Mouse (Mus musculus) megakaryocyte, embryonic 14.5 days (primary cell): Measurements from ENCODE around the gene Cacna1h.

Experiments
- FLI1 ChIP-seq: IDR thresholded peaks from 2 replicates; pipeline ENCODE4 v1.6.1; 2012; ENCODE audit warnings: low read length, inconsistent platforms, mixed read lengths
- GATA1 ChIP-seq: IDR thresholded peaks from 3 replicates; pipeline ENCODE4 v1.6.1; 2012; ENCODE audit warnings: mixed read lengths, low read length, inconsistent platforms, borderline replicate concordance

DNA sequence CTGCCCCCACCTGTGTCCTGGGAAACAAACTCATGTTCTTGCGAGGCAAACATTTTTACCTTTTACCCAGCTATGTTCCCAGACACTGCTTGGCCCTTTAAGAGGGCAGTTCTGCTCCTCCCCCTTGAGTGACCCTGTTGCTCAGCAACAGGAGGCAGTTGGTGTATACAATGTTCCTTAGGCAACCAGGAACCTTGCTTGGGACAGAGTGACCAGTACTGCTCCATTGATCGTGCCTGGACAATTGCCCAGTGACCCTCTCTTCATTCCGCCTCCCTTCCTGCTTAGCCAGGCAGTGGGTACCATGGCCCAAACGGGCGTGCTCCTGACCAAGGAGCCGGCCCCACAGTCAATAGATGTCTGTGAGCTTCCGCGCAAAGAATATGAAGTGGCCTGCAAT lies 37.8 kb upstream of the Cacna1h start:
- no peak for TF ChIP-seq GATA1
- TF ChIP-seq FLI1: no peak
